14 mouse cellular contexts compared by ENCODE assay signal in the genomic region with DNA sequence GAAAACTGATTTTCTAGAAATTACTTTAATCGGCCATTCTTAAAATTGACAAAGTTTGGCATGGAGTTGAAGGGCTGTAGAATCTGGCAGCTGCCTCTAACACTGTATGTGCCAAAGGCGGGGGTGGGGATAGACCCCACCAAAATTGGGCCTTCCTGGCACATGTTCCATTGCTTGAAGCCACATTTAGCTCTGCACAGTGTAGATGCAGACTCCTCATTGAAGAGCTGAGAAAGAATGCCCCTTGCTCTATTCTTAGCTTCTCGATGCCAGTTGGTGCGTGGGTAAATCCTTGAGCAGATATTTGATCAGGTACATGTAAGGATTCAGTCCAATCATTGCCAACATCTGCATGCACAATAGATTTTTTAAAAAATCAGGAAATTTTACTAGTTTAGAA.
"Had no signal": no experiment of that assay in that cellular context is flagged by ENCODE, and none has a peak within 500 bp of the region (broad histone marks: within the 10 kb centered on the region; RNA-seq: fewer than 3 reads in every experiment).

No protein-coding gene starts in this region.

- ATAC-seq: liver, embryonic 12.5 days; midbrain, embryonic 16.5 days had no signal

- H3K27ac ChIP-seq: kidney, postnatal 0 days; limb, embryonic 15.5 days; liver, embryonic 12.5 days; midbrain, embryonic 12.5 days; neural tube, embryonic 13.5 days had no signal

- H3K4me2 ChIP-seq: limb, embryonic 15.5 days; liver, embryonic 12.5 days; lung, embryonic 14.5 days; midbrain, embryonic 12.5 days; neural tube, embryonic 13.5 days had no signal

- H3K36me3 ChIP-seq: limb, embryonic 15.5 days; liver, embryonic 12.5 days; midbrain, embryonic 12.5 days; neural tube, embryonic 13.5 days had no signal

- H3K9me3 ChIP-seq: limb, embryonic 15.5 days; liver, embryonic 12.5 days; midbrain, embryonic 12.5 days; neural tube, embryonic 13.5 days had no signal

- H3K27me3 ChIP-seq: limb, embryonic 15.5 days; liver, embryonic 12.5 days; neural tube, embryonic 13.5 days had no signal

- H3K4me1 ChIP-seq: liver, embryonic 12.5 days; midbrain, embryonic 12.5 days; neural tube, embryonic 13.5 days had no signal

- DNase-seq: kidney, adult 9 months; kidney, postnatal 36 days; lung, embryonic 14.5 days; lung, postnatal 14 days; retina, postnatal 1 day; right cerebral cortex, postnatal 14 days; thymus, postnatal 4 days had no signal

- H3K9ac ChIP-seq: limb, embryonic 15.5 days; liver, embryonic 12.5 days; lung, embryonic 14.5 days; midbrain, embryonic 12.5 days; neural tube, embryonic 13.5 days had no signal

- H3K4me3 ChIP-seq: left cerebral cortex, adult 2 months; limb, embryonic 15.5 days; liver, embryonic 12.5 days; midbrain, embryonic 12.5 days; neural tube, embryonic 13.5 days had no signal
